Mouse (Mus musculus) G1E-ER4 (cell line): Measurements from ENCODE around the gene Zfp800. TPM values are rescaled to one million over a fixed set of nuclear protein-coding genes. Genes with fewer than 3 reads are reported as not detected.

Source experiments
- GATA1 ChIP-seq: IDR thresholded peaks from one replicate; pipeline ENCODE4 v1.8.0; 2012; ENCODE audit warnings: low read length, inconsistent platforms
- polyA plus RNA-seq: library from polyadenylated mRNA; stranded (reverse); fragments of >175 nt; gene quantifications from 2 replicates; pipeline ENCODE4 v1.2.3, GENCODE M21; 2012

The Zfp800 gene
- polyA plus RNA-seq = 67.3 and 89.7 TPM in 2 replicates

DNA sequence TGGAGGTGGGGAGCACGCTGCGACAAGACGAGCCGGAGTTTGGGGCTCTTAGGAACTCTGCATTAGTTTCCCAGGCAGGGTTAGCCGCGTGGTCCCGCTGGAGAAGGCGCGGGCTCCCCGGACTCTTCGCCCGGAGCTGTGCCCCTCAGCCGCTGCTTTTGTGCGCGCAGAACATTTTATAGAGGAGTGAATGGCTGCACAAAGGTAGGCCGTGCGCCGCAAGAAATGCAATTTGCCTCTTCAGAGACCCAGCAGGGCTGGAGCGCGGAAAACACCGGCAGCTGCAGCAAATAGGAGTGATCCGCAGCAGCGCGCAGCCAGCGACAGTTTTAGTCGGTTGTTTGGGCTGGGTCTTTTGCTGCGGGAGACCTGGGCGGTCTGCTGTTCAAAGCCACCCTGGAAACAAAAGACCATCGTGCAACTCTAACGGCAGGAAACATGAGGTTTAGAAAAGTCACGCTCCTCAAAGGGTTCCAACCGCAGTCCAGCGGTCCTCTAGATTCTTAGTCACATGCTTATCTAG is at the start of gene Zfp800:
Gene Zfp800 (minus strand): TSS at position 325 of the 523 bp plus-strand sequence.
- TF ChIP-seq GATA1 = no peak

DNA sequence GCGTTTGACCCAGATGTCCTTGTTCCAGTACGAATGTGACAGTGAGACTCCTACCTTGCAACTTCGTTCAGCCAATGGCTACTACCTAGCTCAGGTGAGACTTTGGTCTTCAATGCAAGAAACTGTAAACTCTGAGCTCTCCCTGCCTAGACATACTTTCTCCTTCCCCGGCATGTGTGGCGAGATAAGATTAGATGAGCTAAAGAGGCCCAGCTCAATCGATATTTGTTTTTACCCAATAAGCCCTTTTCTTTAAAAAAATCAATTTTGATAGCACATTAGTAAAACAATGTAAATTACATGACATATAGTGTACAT is 33.7 kb upstream of the Zfp800 start:
- no peak for TF ChIP-seq GATA1

GRCm38 (mm10) chr6:28430795-28431537 is 33.2 kb upstream of the Zfp800 start:
- TF ChIP-seq GATA1 = no peak

DNA sequence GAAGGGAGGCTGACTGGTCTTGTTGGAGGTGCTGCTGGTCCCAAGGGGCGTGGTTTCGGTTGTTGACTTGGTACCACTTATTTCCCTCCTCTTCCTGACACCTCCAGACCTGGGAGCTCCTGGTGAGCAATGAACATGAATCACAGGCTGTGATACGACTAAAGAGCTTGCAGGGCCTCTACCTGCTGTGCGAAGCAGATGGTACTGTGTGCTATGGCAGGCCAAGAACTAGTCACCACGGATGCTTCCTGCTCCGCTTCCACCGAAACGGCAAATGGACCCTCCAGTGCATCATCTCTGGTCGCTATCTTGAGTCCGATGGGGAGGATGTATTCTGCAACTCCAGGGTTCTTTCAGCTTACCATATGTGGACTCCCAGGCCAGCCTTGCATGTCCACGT is 32.1 kb upstream of the Zfp800 start:
- no peak for TF ChIP-seq GATA1

DNA sequence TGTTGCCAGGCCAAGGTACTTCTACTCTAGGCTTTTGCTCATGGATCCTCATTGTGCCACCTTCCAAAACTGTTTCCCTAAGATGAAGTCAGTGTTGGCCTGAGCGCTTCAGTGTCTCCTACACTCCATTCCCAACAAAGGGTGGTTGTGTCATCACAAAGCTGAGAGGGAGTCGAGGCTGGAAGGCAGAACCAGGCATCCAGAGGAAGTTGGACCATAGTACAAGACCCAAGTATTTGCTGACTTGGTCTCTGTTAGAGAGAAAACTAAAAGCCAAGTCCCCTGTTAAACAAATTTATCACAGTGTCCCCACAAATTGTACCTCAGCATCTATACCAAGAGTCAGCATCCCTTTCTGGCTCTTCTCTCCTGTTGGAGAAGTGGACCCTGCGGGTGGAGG is 30.5 kb upstream of the Zfp800 start, which contains the start of gene Gcc1:
Gene Gcc1 (minus strand): TSS at position 101 of the 400 bp plus-strand sequence.
- TF ChIP-seq GATA1 = no peak

- no peak for TF ChIP-seq GATA1
Measured at GRCm38 (mm10) chr6:28427096-28427839, 29.5 kb upstream of the Zfp800 start, which contains the start of gene Fscn3. Gene Fscn3, plus strand, starts transcription at chr6:28427789.

GRCm38 (mm10) chr6:28425019-28425418 is 27.2 kb upstream of the Zfp800 start:
- TF ChIP-seq GATA1 = no peak

- TF ChIP-seq GATA1 = peak; percentile 22
Measured at GRCm38 (mm10) chr6:28423767-28424695, 26.2 kb upstream of the Zfp800 start.

DNA sequence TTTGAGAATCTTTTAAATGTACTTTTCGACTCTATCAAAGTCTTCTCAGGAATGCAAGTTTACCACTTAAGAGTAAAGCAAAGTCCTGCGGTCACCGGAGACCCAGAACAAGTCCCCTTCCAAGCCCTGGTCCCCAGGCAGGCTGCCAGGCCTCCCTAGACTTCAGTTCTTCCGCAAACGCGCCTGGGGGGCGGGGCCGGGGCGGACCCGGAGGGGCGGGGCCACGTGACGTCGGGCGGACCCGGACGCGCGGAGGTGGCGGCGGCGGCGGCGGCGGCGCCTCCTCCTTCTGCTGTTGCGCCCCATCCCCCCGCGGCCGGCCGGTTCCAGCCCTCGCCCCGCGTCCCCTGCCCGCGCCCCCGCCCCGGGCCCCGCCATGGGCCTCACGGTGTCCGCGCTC is 25.5 kb upstream of the Zfp800 start, which contains the start of gene Arf5:
Gene Arf5 (plus strand): TSS at position 248 of the 400 bp plus-strand sequence.
- TF ChIP-seq GATA1 = no peak

GRCm38 (mm10) chr6:28422651-28423290 is 25.0 kb upstream of the Zfp800 start:
- no peak for TF ChIP-seq GATA1

DNA sequence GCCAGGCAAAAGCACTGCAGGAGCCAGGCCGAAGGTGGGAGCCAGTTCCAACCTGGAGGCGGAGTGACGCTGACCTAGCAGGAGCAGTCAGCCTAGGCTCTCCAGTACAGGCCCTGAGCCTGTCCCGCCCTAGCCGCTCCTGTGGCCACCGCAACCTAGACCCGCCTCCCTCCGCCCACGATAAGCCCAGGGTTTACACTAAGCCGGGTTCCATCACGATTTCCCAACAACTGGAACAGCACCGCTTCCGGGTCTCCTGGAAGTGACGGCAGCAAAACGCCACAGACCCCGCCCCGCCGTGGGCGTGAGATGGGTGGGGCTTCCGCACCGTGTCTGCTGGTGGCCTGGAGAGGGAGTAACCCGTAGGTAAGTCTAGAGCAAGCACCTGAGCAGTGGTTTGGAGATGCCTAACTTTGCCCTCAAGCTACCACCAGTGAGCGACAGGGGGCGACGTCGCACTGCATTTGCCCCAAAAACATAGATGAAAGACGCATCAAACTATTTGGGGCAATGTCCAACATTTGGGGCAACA is 23.7 kb upstream of the Zfp800 start:
- TF ChIP-seq GATA1 = no peak

DNA sequence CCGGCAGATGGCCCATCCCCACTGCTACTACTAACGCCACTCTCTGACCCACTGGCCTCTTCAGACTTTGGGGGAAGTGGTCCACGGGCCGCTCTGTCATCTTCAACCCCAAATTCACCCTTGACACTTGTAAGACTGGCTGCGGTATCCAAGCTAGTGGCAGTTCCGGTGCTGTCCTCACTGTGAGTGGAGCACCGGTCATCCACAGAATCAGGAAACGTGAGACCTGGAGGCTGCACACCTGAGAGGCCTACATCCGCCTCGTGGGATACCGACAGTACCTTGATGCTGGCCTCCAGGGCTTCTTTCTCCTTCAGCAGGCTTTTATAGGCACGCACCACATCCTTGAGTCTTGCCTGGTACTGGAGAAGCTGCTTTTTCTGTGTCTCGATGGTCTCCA is 23.1 kb upstream of the Zfp800 start:
- no peak for TF ChIP-seq GATA1

DNA sequence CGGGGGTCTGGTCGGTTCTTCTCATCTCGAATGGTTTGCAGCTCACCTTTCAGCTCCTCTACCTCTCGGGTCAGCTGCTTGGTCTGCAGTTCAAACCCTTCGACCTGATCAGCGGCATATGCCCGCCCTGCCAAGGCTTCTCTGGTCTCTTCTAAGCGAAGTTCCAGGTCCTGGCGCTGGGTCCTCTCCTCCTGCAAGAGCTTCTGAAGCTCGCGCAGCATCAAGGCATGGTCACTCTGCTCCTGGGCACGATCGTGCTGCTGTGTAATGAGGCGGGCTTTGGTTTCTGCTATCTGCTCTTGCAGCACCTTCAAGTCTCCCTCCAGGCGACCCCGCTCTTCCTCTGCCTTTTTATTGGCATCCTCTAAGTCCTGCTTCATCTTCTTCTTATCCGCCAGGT is 22.6 kb upstream of the Zfp800 start:
- no peak for TF ChIP-seq GATA1

DNA sequence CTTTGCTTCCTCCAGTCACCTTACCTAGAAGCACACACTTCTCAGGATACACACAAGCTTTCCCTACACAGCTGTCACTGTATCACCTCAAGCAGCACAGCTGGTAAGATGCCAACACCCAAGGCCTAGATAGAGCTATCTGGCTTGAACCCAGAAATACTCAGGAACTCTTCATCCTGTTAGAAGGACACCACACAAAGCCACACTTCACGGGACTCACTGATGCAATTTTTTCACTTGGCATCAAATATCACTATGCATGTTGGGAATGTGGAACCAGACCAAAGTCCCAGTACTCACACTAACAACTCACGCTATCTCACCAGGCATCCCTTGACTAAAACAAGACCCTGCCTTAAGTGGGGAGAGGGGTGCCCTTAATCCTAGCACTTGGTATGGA is 21.9 kb upstream of the Zfp800 start:
- no peak for TF ChIP-seq GATA1

DNA sequence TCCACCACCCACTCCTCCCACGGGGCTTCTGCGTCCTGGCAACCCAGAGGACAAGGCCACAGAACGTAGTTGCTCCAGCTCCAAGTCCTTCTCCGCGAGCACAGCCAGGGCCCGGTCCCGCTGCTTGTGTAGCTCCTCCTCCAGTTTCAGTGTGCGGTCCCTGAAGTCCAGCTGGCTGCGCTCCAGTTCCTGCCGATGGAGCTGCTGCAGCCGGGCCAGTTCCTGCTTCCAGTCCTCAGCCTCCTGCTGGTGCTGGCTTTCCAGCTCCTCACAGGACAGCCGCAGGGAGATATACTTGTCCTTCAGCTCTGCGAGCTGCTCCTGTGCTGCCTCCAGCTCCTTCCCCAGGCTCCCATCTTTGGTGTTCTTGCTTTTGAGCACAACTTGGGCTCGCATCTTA is 20.6 kb upstream of the Zfp800 start:
- no peak for TF ChIP-seq GATA1
